Mouse (Mus musculus): ENCODE measurements around the gene Ube2g2. TPM values are rescaled to one million over a fixed set of nuclear protein-coding genes. Genes with fewer than 3 reads are reported as not detected.

Gene Ube2g2
- polyA plus RNA-seq, 1 experiment from 2014 or later = 54.1 TPM

DNA sequence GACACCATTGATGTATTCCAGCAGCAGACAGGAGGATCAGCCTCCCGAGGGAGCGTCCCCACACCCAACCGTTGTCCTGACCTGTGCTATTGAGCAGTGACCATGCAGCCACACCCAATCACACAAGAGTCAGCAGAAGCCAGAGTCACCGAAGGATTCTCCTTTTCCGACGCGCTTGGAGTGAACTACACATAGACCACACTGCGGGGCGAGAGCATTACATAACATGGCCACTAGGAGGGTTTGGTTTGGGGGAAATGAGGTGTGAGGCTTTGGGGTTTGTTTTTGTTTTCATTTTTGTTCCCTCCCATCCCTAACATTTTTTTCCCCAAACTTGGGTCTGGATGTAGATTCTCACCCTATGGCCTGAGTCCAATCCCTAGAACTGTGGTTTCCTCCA is 5.9 kb upstream of the Ube2g2 start:
- no peaks in the 10 kb centered on the region for H3K9me3 ChIP-seq (ENCODE audit: control insufficient read depth, low read length)
- no peaks in the 10 kb centered on the region for H3K4me1 ChIP-seq (replicated peaks; ENCODE audit: control insufficient read depth, insufficient read depth, low read length)
- no peak overlapping the region for H3K4me3 ChIP-seq (replicated peaks; ENCODE audit: low read length)
- H3K9ac ChIP-seq = no peak overlapping the region
- WGBS = 96% methylated on average over 9 of the region's 9 CpGs
- no peak overlapping the region for H3K4me2 ChIP-seq (replicated peaks)
- H3K36me3 ChIP-seq (replicated peaks; ENCODE audit: control insufficient read depth, insufficient read depth) = peaks cover 78% of the 10 kb centered on the region
- H3K27ac ChIP-seq = no peak overlapping the region
- ATAC-seq (ENCODE audit: low FRiP score) (no peak), DNase-seq (ENCODE audit: low spot score) (no peak)
- no peaks in the 10 kb centered on the region for H3K27me3 ChIP-seq (ENCODE audit: control insufficient read depth, insufficient read depth, low read length)

DNA sequence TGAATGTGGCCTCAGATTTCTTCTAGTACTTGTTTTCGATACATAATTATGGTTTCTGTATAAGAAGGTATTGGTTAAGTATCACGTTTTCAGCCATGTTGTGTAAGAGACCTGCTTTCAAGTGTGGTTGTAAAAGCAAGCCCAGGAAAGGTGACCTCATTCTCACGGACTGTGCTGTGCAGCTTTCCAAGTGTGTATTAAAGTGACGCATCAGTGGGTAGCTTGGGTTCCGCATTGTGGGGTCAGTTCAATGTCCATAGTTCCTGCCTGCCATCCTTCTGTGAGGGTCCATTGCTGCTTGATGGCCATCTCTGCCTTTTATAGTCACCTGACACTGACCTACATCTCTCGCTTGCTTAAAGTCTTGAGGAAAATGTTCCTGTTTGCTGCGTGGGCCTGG is 5.1 kb upstream of the Ube2g2 start:
- no peak for DNase-seq (ENCODE audit: low spot score)
- 96% methylated on average over 7 of the region's 7 CpGs for WGBS

DNA sequence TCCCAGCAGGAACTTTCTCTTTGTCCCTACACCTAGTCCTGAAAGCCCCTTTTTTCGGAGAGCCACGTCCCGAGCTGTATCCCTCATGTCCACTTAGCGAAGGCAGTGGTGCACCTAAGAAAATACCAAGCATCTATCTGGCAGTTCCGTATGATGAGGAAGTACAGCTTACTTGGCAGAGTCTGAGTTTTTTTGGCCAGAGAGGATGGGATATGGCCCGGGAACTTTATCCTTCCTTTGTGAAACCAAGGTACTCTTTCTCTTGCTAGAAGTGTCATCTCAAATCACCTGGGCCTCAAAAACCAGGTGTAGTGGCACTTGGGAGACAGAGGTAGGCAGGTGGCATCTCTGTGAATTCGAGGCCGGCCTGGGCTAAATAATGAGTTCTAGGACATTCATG is 529 bp upstream of the Ube2g2 start:
- H3K4me3 ChIP-seq (replicated peaks; ENCODE audit: low read length) = peak overlapping the region; percentile 92
- H3K4me2 ChIP-seq (replicated peaks) = peak overlapping the region; percentile 68
- peak overlapping the region; percentile 90 for H3K27ac ChIP-seq
- H3K27me3 ChIP-seq (ENCODE audit: control insufficient read depth, insufficient read depth, low read length) = no peaks in the 10 kb centered on the region
- H3K9me3 ChIP-seq (ENCODE audit: control insufficient read depth, low read length) = no peaks in the 10 kb centered on the region
- peaks cover 35% of the 10 kb centered on the region for H3K36me3 ChIP-seq (replicated peaks; ENCODE audit: control insufficient read depth, insufficient read depth)
- 77% methylated on average over 8 of the region's 8 CpGs for WGBS
- peaks cover 16% of the 10 kb centered on the region for H3K4me1 ChIP-seq (replicated peaks; ENCODE audit: control insufficient read depth, insufficient read depth, low read length)
- H3K9ac ChIP-seq = peak overlapping the region; percentile 92
- no peak for ATAC-seq (ENCODE audit: low FRiP score)
- no peak for DNase-seq (ENCODE audit: low spot score)

More for the DNA sequence above, 5.1 kb upstream of the Ube2g2 start:
- no peaks in the 10 kb centered on the region for H3K9me3 ChIP-seq (ENCODE audit: control insufficient read depth, low read length)
- H3K9ac ChIP-seq = no peak overlapping the region
- ATAC-seq (ENCODE audit: low FRiP score) = no peak
- H3K27ac ChIP-seq = no peak overlapping the region
- H3K4me1 ChIP-seq (replicated peaks; ENCODE audit: control insufficient read depth, insufficient read depth, low read length) = no peaks in the 10 kb centered on the region
- no peaks in the 10 kb centered on the region for H3K27me3 ChIP-seq (ENCODE audit: control insufficient read depth, insufficient read depth, low read length)
- H3K36me3 ChIP-seq (replicated peaks; ENCODE audit: control insufficient read depth, insufficient read depth) = peaks cover 71% of the 10 kb centered on the region
- no peak overlapping the region for H3K4me3 ChIP-seq (replicated peaks; ENCODE audit: low read length)
- no peak overlapping the region for H3K4me2 ChIP-seq (replicated peaks)

DNA sequence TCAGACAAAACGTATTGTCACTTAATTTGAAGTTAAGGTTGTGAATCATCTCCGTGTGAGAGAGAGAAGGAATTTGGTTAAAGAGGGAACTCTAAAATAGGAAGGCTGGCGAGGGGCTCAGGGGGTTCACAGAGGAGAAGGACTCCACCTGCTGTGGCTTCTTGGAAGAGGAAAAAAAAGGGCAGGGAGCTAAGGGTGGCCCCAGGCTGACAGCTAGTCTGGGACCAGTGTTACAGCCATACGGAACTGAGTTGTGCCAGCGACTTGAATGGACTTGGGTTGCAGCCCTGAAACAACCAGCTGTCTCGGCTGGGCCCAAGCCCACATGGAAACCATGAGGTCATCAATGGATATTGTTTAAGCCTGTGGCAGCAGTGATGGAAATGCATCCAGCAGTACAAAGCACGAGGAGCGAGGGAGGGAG is 1.0 kb downstream of the Ube2g2 start:
- Histone ChIP-seq H3K27ac (no peak overlapping the region), H3K27me3 (ENCODE audit: control insufficient read depth, insufficient read depth, low read length) (no peaks in the 10 kb centered on the region), H3K4me2 (replicated peaks) (peak overlapping the region; percentile 68), H3K9ac (peak overlapping the region; percentile 92), H3K36me3 (replicated peaks; ENCODE audit: control insufficient read depth, insufficient read depth) (peaks cover 19% of the 10 kb centered on the region), H3K4me1 (replicated peaks; ENCODE audit: control insufficient read depth, insufficient read depth, low read length) (peaks cover 16% of the 10 kb centered on the region), H3K4me3 (replicated peaks; ENCODE audit: low read length) (peak overlapping the region; percentile 92), H3K9me3 (ENCODE audit: control insufficient read depth, low read length) (no peaks in the 10 kb centered on the region)
- 5% methylated on average over 8 of the region's 8 CpGs for WGBS
- DNase-seq (ENCODE audit: low spot score) (peak; percentile 62), ATAC-seq (ENCODE audit: low FRiP score) (peak; percentile 26; the same call in 1 of the 2 replicates)

DNA sequence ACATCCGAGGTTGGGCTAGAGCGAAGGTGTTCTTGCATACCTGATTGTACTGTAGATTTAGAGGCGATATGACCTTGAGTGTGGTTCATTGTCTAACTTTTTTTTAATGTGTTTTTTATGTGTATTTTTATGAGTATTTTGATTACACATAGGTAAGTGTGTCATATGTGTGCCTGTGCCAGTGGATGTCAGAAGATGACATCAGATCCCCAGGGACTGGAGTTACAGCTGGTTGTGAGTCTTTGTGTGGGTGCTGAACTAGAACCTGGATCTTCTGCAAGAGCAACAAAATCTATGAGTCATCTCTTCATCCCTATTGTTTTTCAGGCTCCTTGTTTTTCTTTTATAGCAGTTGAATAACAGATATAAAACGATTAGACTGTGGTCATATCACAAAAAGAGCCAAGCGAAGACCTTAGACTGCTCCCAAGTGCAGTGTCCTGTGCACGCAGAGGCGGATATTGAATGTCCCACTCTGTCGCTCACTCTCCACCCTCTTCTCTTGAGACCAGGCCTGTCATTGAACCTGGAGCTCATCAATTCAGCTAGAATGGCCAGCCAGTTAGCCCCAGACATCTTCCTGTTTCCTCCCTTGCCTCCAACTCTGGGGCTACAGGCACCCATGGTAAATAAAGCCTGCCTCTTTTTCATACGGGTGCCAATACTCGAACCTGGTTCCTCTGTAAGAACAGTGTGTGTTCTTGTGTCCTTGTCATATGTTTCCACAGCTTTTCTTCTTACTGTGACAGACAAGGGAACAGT is 1.7 kb downstream of the Ube2g2 start:
- Histone ChIP-seq H3K9me3 (ENCODE audit: control insufficient read depth, low read length) (no peaks in the 10 kb centered on the region), H3K27me3 (ENCODE audit: control insufficient read depth, insufficient read depth, low read length) (no peaks in the 10 kb centered on the region), H3K4me3 (replicated peaks; ENCODE audit: low read length) (peak overlapping the region; percentile 92), H3K36me3 (replicated peaks; ENCODE audit: control insufficient read depth, insufficient read depth) (peaks cover 12% of the 10 kb centered on the region; the same call in 1 of the 2 replicates), H3K9ac (peak overlapping the region; percentile 92; the same call in 1 of the 2 replicates), H3K4me2 (replicated peaks) (peak overlapping the region; percentile 68), H3K4me1 (replicated peaks; ENCODE audit: control insufficient read depth, insufficient read depth, low read length) (peaks cover 16% of the 10 kb centered on the region), H3K27ac (no peak overlapping the region)
- no peak for DNase-seq (ENCODE audit: low spot score)
- 90% methylated on average over 10 of the region's 10 CpGs for WGBS
- no peak for ATAC-seq (ENCODE audit: low FRiP score)

DNA sequence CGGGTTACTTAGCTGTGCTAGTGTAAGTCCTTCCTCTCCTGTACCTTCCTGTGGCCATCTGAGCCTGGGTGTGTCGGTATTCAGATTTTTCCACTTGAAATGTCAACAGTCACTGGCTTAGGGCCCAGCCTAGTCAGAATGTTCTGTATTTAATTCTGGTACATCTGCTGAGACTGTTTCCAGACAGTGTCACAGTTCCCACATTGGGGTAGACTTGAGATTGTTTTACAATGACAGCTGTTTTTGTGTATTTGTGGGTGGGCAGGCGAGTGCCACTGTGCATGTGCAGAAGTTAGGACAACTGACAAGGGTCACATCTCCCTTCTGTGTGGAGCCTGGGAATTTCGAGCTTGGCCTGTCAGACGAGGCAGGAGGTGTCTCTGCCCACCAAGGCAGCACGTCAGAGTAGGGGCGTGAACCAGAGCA is 2.5 kb downstream of the Ube2g2 start:
- Histone ChIP-seq H3K4me3 (replicated peaks; ENCODE audit: low read length) (no peak overlapping the region), H3K9ac (no peak overlapping the region), H3K36me3 (replicated peaks; ENCODE audit: control insufficient read depth, insufficient read depth) (peaks cover 8% of the 10 kb centered on the region; the same call in 1 of the 2 replicates), H3K27me3 (ENCODE audit: control insufficient read depth, insufficient read depth, low read length) (no peaks in the 10 kb centered on the region), H3K9me3 (ENCODE audit: control insufficient read depth, low read length) (no peaks in the 10 kb centered on the region), H3K4me1 (replicated peaks; ENCODE audit: control insufficient read depth, insufficient read depth, low read length) (peaks cover 16% of the 10 kb centered on the region), H3K4me2 (replicated peaks) (peak overlapping the region; percentile 68; the same call in 1 of the 2 replicates), H3K27ac (no peak overlapping the region)
- no peak for ATAC-seq (ENCODE audit: low FRiP score)
- 74% methylated on average over 7 of the region's 7 CpGs for WGBS
- DNase-seq (ENCODE audit: low spot score) = no peak

DNA sequence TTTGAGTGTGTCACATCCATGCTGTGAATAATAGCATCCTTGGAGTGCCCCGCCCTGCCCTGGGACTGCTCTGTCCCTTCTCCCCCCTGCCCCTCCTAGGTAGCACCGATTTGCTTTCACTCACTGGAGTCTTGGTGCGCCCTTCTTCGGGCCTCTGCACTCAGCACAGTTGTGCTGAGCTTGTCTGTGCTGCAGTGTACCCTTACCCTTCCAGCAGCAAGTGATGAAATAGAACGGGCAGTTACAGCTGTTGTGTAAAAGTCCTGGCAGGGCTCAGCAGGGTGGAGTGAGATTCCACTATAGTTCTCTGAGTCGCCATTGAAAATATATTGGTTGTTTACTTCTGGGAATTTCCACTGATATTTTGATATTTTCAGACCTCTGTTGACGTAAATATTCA is 4.0 kb downstream of the Ube2g2 start:
- Histone ChIP-seq H3K9me3 (ENCODE audit: control insufficient read depth, low read length) (no peaks in the 10 kb centered on the region), H3K27ac (no peak overlapping the region), H3K36me3 (replicated peaks; ENCODE audit: control insufficient read depth, insufficient read depth) (peaks cover 9% of the 10 kb centered on the region), H3K4me2 (replicated peaks) (no peak overlapping the region), H3K4me1 (replicated peaks; ENCODE audit: control insufficient read depth, insufficient read depth, low read length) (peaks cover 16% of the 10 kb centered on the region), H3K9ac (no peak overlapping the region), H3K27me3 (ENCODE audit: control insufficient read depth, insufficient read depth, low read length) (no peaks in the 10 kb centered on the region), H3K4me3 (replicated peaks; ENCODE audit: low read length) (no peak overlapping the region)
- ATAC-seq (ENCODE audit: low FRiP score) = no peak
- 87% methylated on average over 7 of the region's 7 CpGs for WGBS
- no peak for DNase-seq (ENCODE audit: low spot score)

DNA sequence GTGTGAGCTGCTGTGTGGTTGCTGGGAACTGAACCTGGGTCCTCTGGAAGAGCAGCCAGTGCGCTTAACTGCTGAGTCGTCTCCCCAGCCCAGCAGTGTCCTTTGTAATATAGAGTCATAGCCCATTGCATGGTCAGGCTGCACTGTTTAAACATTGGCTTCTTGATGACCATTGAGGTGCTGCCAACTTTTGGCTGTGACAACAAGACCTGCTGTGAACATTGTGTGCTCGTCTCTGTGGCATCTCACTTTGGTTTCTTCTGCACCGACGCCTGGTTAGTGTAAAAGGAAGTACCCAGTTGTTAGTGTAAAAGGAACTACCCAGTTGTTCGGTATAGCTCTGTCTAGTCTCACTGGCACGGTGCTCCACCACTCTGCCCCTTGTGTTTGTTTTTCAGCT is 4.5 kb downstream of the Ube2g2 start:
- Histone ChIP-seq H3K27me3 (ENCODE audit: control insufficient read depth, insufficient read depth, low read length) (no peaks in the 10 kb centered on the region), H3K4me3 (replicated peaks; ENCODE audit: low read length) (no peak overlapping the region), H3K9me3 (ENCODE audit: control insufficient read depth, low read length) (no peaks in the 10 kb centered on the region), H3K9ac (no peak overlapping the region), H3K4me1 (replicated peaks; ENCODE audit: control insufficient read depth, insufficient read depth, low read length) (peaks cover 16% of the 10 kb centered on the region), H3K27ac (no peak overlapping the region), H3K4me2 (replicated peaks) (no peak overlapping the region), H3K36me3 (replicated peaks; ENCODE audit: control insufficient read depth, insufficient read depth) (peaks cover 15% of the 10 kb centered on the region)
- ATAC-seq (ENCODE audit: low FRiP score) (no peak), DNase-seq (ENCODE audit: low spot score) (no peak)
- 81% methylated on average over 7 of the region's 7 CpGs for WGBS

DNA sequence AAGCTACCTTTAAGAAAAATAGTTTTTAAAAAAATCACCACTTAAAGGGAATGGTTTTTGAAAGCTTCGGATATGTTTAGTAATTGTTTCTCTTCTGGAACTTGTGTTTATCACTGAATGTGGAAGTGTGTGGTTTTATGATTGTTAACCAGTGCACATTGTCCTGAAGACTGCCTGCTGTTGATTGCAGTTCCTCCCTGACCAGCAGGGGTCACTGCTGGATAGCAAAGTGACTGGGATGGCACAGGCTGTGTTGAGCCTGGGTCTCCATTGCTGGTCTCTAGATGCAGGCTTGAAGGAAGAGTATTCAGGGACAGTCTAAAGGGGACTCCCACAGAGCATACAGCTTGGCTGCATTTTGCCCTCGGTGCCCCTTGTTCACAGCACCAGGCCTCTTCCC is 5.4 kb downstream of the Ube2g2 start:
- 39% methylated on average over 2 of the region's 2 CpGs for WGBS
- H3K9ac ChIP-seq = no peak overlapping the region

More for the DNA sequence above, 5.4 kb downstream of the Ube2g2 start:
- H3K27me3 ChIP-seq (ENCODE audit: control insufficient read depth, insufficient read depth, low read length) = no peaks in the 10 kb centered on the region
- H3K4me1 ChIP-seq (replicated peaks; ENCODE audit: control insufficient read depth, insufficient read depth, low read length) = peaks cover 16% of the 10 kb centered on the region
- peak; percentile 88 for DNase-seq (ENCODE audit: low spot score)
- no peak overlapping the region for H3K4me2 ChIP-seq (replicated peaks)
- H3K4me3 ChIP-seq (replicated peaks; ENCODE audit: low read length) = no peak overlapping the region
- peak; percentile 70 for ATAC-seq (ENCODE audit: low FRiP score)
- peaks cover 22% of the 10 kb centered on the region for H3K36me3 ChIP-seq (replicated peaks; ENCODE audit: control insufficient read depth, insufficient read depth)
- H3K27ac ChIP-seq = no peak overlapping the region
- H3K9me3 ChIP-seq (ENCODE audit: control insufficient read depth, low read length) = no peaks in the 10 kb centered on the region

Measured in hindbrain, embryonic 14.5 days (tissue).